Mouse (Mus musculus): Measurements from ENCODE around the gene Nt5e.

- TF ChIP-seq CTCF (IDR thresholded peaks at IDR 0.05; ENCODE audit: borderline replicate concordance, insufficient read depth, low read depth, low read length) (no peak), POLR2A (IDR thresholded peaks at IDR 0.05; ENCODE audit: borderline replicate concordance, insufficient read depth, low read length) (no peak)
Measured at GRCm38 (mm10) chr9:88353459-88353858, 26.5 kb downstream of the Nt5e start.
